Mouse (Mus musculus): ENCODE data around the gene Smox. TPM values are rescaled to one million over a fixed set of nuclear protein-coding genes. Genes with fewer than 3 reads are reported as not detected.

Smox gene
- polyA plus RNA-seq, 1 experiment from 2014 or later = 85.5 TPM

- ATAC-seq (ENCODE audit: insufficient number of reproducible peaks, insufficient read depth, low FRiP score, low TSS enrichment, low read depth) = no peak
- Histone ChIP-seq H3K36me3 (no peaks in the 10 kb centered on the region), H3K27ac (0 out of 2 replicates have a peak overlapping the region, but pooled peaks have one; percentile 45), H3K9me3 (no peaks in the 10 kb centered on the region), H3K27me3 (no peaks in the 10 kb centered on the region), H3K4me2 (no peak overlapping the region), H3K4me1 (replicated peaks) (peaks cover 86% of the 10 kb centered on the region), H3K4me3 (replicated peaks) (no peak overlapping the region), H3K9ac (replicated peaks) (no peak overlapping the region)
- 86% methylated on average over 4 of the region's 4 CpGs for WGBS
These were observed 6.0 kb downstream of the Smox start for GRCm38 (mm10) chr2:131497224-131497856.

- H3K9me3 ChIP-seq = no peaks in the 10 kb centered on the region
- no peak overlapping the region for H3K4me2 ChIP-seq
- H3K27ac ChIP-seq = 0 out of 2 replicates have a peak overlapping the region, but pooled peaks have one; percentile 25
- H3K27me3 ChIP-seq = no peaks in the 10 kb centered on the region
- no peak overlapping the region for H3K9ac ChIP-seq (replicated peaks)
- H3K4me1 ChIP-seq (replicated peaks) = peaks cover 86% of the 10 kb centered on the region
- no peaks in the 10 kb centered on the region for H3K36me3 ChIP-seq
- WGBS = 63% methylated on average over 7 of the region's 7 CpGs
- no peak for ATAC-seq (ENCODE audit: insufficient number of reproducible peaks, insufficient read depth, low FRiP score, low TSS enrichment, low read depth)
- no peak overlapping the region for H3K4me3 ChIP-seq (replicated peaks)
These were observed 6.9 kb downstream of the Smox start for GRCm38 (mm10) chr2:131498219-131498618.

GRCm38 (mm10) chr2:131499290-131499845, 8.1 kb downstream of the Smox start:
- peaks cover 85% of the 10 kb centered on the region for H3K4me1 ChIP-seq (replicated peaks)
- H3K36me3 ChIP-seq = no peaks in the 10 kb centered on the region
- H3K4me2 ChIP-seq = no peak overlapping the region
- no peak for ATAC-seq (ENCODE audit: insufficient number of reproducible peaks, insufficient read depth, low FRiP score, low TSS enrichment, low read depth)
- H3K4me3 ChIP-seq (replicated peaks) = no peak overlapping the region
- 65% methylated on average over 5 of the region's 5 CpGs for WGBS
- no peaks in the 10 kb centered on the region for H3K9me3 ChIP-seq
- no peaks in the 10 kb centered on the region for H3K27me3 ChIP-seq
- H3K9ac ChIP-seq (replicated peaks) = no peak overlapping the region
- no peak overlapping the region for H3K27ac ChIP-seq

- Histone ChIP-seq H3K4me1 (replicated peaks) (peaks cover 95% of the 10 kb centered on the region), H3K9me3 (no peaks in the 10 kb centered on the region), H3K27me3 (no peaks in the 10 kb centered on the region), H3K4me2 (no peak overlapping the region), H3K27ac (peak overlapping the region; percentile 72), H3K36me3 (no peaks in the 10 kb centered on the region), H3K4me3 (replicated peaks) (no peak overlapping the region), H3K9ac (replicated peaks) (no peak overlapping the region)
- 50% methylated on average over 5 of the region's 5 CpGs for WGBS
- ATAC-seq (ENCODE audit: insufficient number of reproducible peaks, insufficient read depth, low FRiP score, low TSS enrichment, low read depth) = no peak
These were observed 10.6 kb downstream of the Smox start for GRCm38 (mm10) chr2:131501886-131502285.

GRCm38 (mm10) chr2:131502561-131502960, 11.3 kb downstream of the Smox start:
- H3K4me3 ChIP-seq (replicated peaks) = no peak overlapping the region
- H3K27ac ChIP-seq = peak overlapping the region; percentile 72; the same call in 1 of the 2 replicates
- WGBS = 61% methylated on average over 5 of the region's 5 CpGs
- H3K9ac ChIP-seq (replicated peaks) = no peak overlapping the region
- no peak overlapping the region for H3K4me2 ChIP-seq
- H3K4me1 ChIP-seq (replicated peaks) = peaks cover 95% of the 10 kb centered on the region
- H3K9me3 ChIP-seq = no peaks in the 10 kb centered on the region
- H3K27me3 ChIP-seq = no peaks in the 10 kb centered on the region
- ATAC-seq (ENCODE audit: insufficient number of reproducible peaks, insufficient read depth, low FRiP score, low TSS enrichment, low read depth) = no peak
- no peaks in the 10 kb centered on the region for H3K36me3 ChIP-seq

- H3K4me3 ChIP-seq (replicated peaks) = no peak overlapping the region
- ATAC-seq (ENCODE audit: insufficient number of reproducible peaks, insufficient read depth, low FRiP score, low TSS enrichment, low read depth) = no peak
- H3K36me3 ChIP-seq = no peaks in the 10 kb centered on the region
- no peak overlapping the region for H3K4me2 ChIP-seq
- H3K9ac ChIP-seq (replicated peaks) = no peak overlapping the region
- H3K4me1 ChIP-seq (replicated peaks) = peaks cover 99% of the 10 kb centered on the region
- no peaks in the 10 kb centered on the region for H3K9me3 ChIP-seq
- no peaks in the 10 kb centered on the region for H3K27me3 ChIP-seq
- peak overlapping the region; percentile 97 for H3K27ac ChIP-seq
These were observed 14.1 kb downstream of the Smox start for GRCm38 (mm10) chr2:131505431-131505830.

GRCm38 (mm10) chr2:131506358-131506757, 15.1 kb downstream of the Smox start:
- H3K4me3 ChIP-seq (replicated peaks) = no peak overlapping the region
- no peak overlapping the region for H3K9ac ChIP-seq (replicated peaks)
- no peaks in the 10 kb centered on the region for H3K36me3 ChIP-seq
- no peaks in the 10 kb centered on the region for H3K27me3 ChIP-seq
- H3K4me1 ChIP-seq (replicated peaks) = peaks cover 92% of the 10 kb centered on the region
- H3K27ac ChIP-seq = peak overlapping the region; percentile 97
- H3K4me2 ChIP-seq = peak overlapping the region; percentile 34; the same call in 1 of the 2 replicates
- WGBS = 10% methylated on average over 3 of the region's 3 CpGs
- peak; percentile 71 for ATAC-seq (ENCODE audit: insufficient number of reproducible peaks, insufficient read depth, low FRiP score, low TSS enrichment, low read depth)
- H3K9me3 ChIP-seq = no peaks in the 10 kb centered on the region

- 55% methylated on average over 2 of the region's 2 CpGs for WGBS
- Histone ChIP-seq H3K27me3 (no peaks in the 10 kb centered on the region), H3K4me2 (no peak overlapping the region), H3K4me1 (replicated peaks) (peaks cover 72% of the 10 kb centered on the region), H3K36me3 (peaks cover 10% of the 10 kb centered on the region; the same call in 1 of the 2 replicates), H3K27ac (peak overlapping the region; percentile 46; the same call in 1 of the 2 replicates), H3K4me3 (replicated peaks) (no peak overlapping the region), H3K9ac (replicated peaks) (0 out of 2 replicates have a peak overlapping the region, but pooled peaks have one; percentile 28), H3K9me3 (no peaks in the 10 kb centered on the region)
- ATAC-seq (ENCODE audit: insufficient number of reproducible peaks, insufficient read depth, low FRiP score, low TSS enrichment, low read depth) = no peak
These were observed 17.2 kb downstream of the Smox start for GRCm38 (mm10) chr2:131508501-131508900.

- WGBS = 19% methylated on average over 17 of the region's 17 CpGs
- peak overlapping the region; percentile 60 for H3K4me2 ChIP-seq
- peak overlapping the region; percentile 45 for H3K9ac ChIP-seq (replicated peaks)
- peak overlapping the region; percentile 19 for H3K4me3 ChIP-seq (replicated peaks)
- H3K27me3 ChIP-seq = no peaks in the 10 kb centered on the region
- H3K9me3 ChIP-seq = no peaks in the 10 kb centered on the region
- peak overlapping the region; percentile 80 for H3K27ac ChIP-seq
- H3K36me3 ChIP-seq = peaks cover 21% of the 10 kb centered on the region; the same call in 1 of the 2 replicates
- 0 out of 2 replicates have a peak, but pooled peaks have one; percentile 20 for ATAC-seq (ENCODE audit: insufficient number of reproducible peaks, insufficient read depth, low FRiP score, low TSS enrichment, low read depth)
- peaks cover 63% of the 10 kb centered on the region for H3K4me1 ChIP-seq (replicated peaks)
These were observed 18.5 kb downstream of the Smox start for GRCm38 (mm10) chr2:131509671-131510313.

- Histone ChIP-seq H3K36me3 (peaks cover 27% of the 10 kb centered on the region; the same call in 1 of the 2 replicates), H3K27ac (peak overlapping the region; percentile 37; the same call in 1 of the 2 replicates), H3K4me1 (replicated peaks) (peaks cover 56% of the 10 kb centered on the region), H3K9ac (replicated peaks) (no peak overlapping the region), H3K9me3 (no peaks in the 10 kb centered on the region), H3K4me2 (no peak overlapping the region), H3K27me3 (no peaks in the 10 kb centered on the region), H3K4me3 (replicated peaks) (no peak overlapping the region)
- no peak for ATAC-seq (ENCODE audit: insufficient number of reproducible peaks, insufficient read depth, low FRiP score, low TSS enrichment, low read depth)
- 77% methylated on average over 5 of the region's 5 CpGs for WGBS
These were observed 19.2 kb downstream of the Smox start for GRCm38 (mm10) chr2:131510531-131510930.

- no peak for ATAC-seq (ENCODE audit: insufficient number of reproducible peaks, insufficient read depth, low FRiP score, low TSS enrichment, low read depth)
- H3K27ac ChIP-seq = no peak overlapping the region
- no peak overlapping the region for H3K4me2 ChIP-seq
- no peaks in the 10 kb centered on the region for H3K27me3 ChIP-seq
- H3K9ac ChIP-seq (replicated peaks) = no peak overlapping the region
- H3K9me3 ChIP-seq = no peaks in the 10 kb centered on the region
- H3K4me1 ChIP-seq (replicated peaks) = peaks cover 26% of the 10 kb centered on the region
- WGBS = 42% methylated on average over 2 of the region's 2 CpGs
- no peak overlapping the region for H3K4me3 ChIP-seq (replicated peaks)
- peaks cover 51% of the 10 kb centered on the region for H3K36me3 ChIP-seq
These were observed 22.2 kb downstream of the Smox start for GRCm38 (mm10) chr2:131513477-131513876.
